Mouse (Mus musculus) liver, embryonic 14.5 days (tissue): ENCODE data around the gene Napsa.

Experiments used
- CTCF ChIP-seq: IDR thresholded peaks from 2 replicates; pipeline ENCODE4 v1.5.1; 2016; ENCODE audit warnings: antibody characterized with exemption, low read depth, control low read depth
- EP300 ChIP-seq: IDR thresholded peaks from 2 replicates; pipeline ENCODE4 v1.6.1; 2016; ENCODE audit warnings: antibody characterized with exemption, low read depth

DNA sequence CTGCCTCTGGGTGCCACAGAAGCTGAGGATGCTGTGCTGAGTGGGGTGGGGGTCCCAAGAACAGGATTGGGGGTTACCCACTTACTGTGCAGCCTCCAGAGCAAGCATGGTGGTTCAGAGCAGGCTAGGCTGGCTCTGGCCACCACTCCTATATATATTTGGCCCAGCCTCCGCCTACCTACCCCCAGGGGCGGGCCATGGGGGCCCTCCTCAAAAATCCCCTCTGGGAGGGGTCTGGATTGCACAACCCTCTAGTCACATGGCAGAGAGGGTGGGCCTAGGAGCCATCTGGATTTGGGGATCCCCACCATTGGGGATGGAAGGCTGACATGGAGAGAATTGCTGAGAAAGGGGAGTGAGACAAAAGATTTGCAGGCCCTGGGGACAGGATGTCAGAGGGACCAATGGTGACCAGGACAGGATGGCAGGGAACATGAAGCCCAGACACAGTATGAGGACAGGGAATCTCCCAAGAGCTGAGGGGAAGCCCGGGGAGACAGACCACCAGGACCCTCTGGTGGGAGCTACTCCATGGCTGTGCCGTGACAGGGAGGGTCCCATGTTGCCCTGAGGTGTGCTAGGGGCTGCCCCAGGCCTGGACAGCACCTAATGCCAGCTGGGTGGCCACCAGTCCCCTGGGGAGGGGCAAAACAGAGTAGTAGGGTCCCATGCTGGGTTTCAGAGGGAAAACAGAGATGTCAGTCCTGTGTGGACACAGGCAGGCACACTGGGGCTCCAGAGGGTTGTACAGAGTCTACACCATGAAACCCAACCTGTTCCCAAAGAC lies 40.0 kb upstream of the Napsa start, which contains the start of gene Spib:
- TF ChIP-seq EP300: no peak
- TF ChIP-seq CTCF: no peak
